Mouse (Mus musculus) adrenal gland, adult 2 months (tissue): ENCODE measurements at regions not wholly inside any gene's neighbourhood (a gene's known extent, or its start where the extent isn't known, plus 50 kb on each side); places are given as distances from the start of the nearest gene placed in this dataset.
A peak's percentile ranks its signal among the peaks of the same experiment; 100 is the strongest.
"Not testable (repeated sequence)": the region's sequence is repeated elsewhere in the genome, so short reads cannot be mapped to it uniquely, and the experiment has no call there.

Experiments
- DNase-seq: peaks from one replicate; pipeline ENCODE4 v3.0.0; 2021
- microRNA-seq, 2 experiments: library from miRNA; unstranded; fragments of <30 nt; microRNA quantifications; one replicate each; pipeline ENCODE4 v1.2.0; 2021

- DNase-seq, result no peak
Measured at GRCm38 (mm10) chr12:15111049-15111448, 705.7 kb downstream of the Trib2 start.

DNA sequence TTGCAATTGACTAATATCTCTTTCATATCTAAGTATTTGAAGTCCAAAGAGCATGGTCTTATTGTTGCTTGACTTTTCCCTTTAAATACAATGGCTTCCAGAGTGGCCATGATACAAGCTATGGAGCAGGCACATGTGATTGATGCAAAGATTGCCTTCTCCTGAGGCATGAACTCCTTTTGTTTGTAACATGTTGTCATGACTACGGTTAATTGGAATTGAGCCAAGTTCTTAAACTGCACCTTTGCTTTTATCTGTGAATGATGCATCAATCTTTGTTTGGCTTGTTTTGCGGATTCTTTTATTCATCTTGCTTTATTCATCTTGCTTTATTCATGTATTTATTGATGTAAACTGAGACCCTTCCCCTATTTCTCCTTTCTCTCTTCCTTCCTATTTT, 711.8 kb downstream of the Trib2 start:
- no peak for DNase-seq

- peak; percentile 11 for DNase-seq
Measured at GRCm38 (mm10) chr12:15078615-15079014, 738.1 kb downstream of the Trib2 start.

DNA sequence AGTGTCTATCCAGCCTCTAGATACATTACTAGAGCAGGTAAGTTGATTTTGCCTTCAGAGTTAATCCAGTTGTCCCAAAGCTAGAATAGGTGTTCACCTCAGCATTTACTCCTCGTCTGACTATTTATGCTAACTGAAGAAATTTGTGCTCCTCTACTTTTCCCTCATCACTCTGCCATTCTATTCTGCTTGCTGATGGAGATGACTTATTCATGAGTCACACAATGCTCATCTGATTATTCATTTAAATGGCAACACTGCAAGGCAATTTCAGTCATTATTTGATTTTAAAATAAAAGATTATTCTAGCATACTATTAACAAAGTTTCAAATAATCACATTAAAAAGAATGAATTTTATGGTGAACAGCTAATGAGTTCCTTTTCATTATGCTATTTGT, 752.4 kb downstream of the Trib2 start:
- no peak for DNase-seq

DNA sequence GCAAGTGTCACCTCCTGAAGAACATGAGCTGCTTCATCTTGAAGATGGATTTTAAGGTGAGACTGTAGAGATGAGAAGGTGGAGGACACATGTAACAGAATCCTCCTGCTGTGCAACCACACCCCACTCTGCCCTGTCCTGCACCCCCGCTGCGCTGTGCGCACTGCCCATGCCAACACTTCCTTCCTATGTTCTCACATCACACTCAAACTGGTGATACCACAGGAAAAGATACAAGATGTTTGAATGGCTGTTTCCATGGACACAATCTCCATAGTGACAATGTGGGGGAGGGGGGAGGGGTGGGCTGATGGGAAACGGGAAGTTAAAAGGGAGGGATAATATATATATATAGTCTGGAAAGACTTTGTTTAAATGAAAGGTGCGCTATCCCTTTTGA, 765.3 kb downstream of the Trib2 start:
- DNase-seq, result no peak

DNA sequence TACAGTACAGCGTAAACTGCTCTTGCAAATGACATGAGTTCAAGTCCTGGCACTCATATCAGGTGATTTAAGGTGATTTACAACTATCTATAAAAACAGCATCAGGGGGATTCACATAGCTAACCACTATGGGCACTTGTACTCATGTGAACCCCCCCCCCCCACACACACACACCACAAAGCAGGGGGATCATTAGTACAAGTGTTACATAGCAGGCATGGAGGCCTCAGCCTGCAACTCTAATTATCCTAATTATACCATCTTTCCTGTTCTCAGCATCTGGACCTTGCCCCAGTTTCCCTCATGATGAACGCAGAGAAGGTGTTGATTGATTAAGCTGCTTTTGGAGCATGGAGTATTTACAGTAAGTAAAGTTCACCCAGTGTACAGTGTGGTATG, 773.5 kb downstream of the Trib2 start:
- no peak for DNase-seq

DNA sequence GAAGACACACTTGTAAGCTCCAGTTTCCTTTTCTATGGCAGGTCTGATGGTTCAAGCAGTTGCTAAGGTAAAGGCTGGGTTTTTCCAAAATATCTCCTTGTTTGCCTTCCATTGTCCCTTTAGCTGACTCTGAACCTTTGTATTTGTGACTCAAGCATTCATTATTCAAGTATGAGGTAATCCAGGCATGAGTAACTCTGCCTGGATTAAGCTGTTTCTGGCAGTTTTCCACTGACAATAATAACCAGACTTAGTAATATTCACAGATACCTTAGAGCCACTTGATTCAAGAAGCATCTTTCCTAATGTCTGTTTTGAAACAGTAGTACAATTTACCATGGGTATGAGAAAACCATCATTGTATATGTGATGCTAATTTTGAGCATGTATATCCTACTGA, 805.6 kb downstream of the Trib2 start:
- no peak for DNase-seq

DNA sequence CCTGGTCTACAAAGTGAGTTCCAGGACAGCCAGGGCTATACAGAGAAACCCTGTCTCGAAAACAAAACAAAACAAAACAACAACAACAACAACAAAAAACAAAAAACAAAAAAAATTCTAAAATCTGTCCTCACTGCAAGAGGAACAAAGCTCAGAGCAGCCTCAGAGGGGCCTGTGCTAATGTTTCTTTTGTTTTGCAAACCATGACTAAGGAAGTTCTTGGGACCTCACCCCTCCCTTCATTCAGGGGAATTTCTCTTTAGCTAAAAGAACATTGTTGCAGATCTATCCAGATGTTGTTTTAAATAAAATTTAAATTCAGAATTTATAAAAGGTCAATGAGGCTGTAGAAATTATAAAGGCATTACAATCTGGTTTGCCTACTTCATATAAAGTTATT, 814.3 kb downstream of the Trib2 start:
- DNase-seq, result not testable (repeated sequence)

Small RNA genes lying in the stretch of these regions (microRNA-seq; reads per million reads assigned to microRNA genes)
- gene Gm27682, result 0 reads per million in 2 experiments
